Mouse (Mus musculus) spleen, adult 12 weeks (tissue): ENCODE data around the gene Ube2d1.

Experiments used
- DNase-seq: peaks from one replicate; pipeline ENCODE4 v3.0.0; 2022; ENCODE audit warnings: low spot score

The Ube2d1 gene

GRCm38 (mm10) chr10:71222639-71223038, 62.4 kb downstream of the Ube2d1 start:
- DNase-seq, result no peak

DNA sequence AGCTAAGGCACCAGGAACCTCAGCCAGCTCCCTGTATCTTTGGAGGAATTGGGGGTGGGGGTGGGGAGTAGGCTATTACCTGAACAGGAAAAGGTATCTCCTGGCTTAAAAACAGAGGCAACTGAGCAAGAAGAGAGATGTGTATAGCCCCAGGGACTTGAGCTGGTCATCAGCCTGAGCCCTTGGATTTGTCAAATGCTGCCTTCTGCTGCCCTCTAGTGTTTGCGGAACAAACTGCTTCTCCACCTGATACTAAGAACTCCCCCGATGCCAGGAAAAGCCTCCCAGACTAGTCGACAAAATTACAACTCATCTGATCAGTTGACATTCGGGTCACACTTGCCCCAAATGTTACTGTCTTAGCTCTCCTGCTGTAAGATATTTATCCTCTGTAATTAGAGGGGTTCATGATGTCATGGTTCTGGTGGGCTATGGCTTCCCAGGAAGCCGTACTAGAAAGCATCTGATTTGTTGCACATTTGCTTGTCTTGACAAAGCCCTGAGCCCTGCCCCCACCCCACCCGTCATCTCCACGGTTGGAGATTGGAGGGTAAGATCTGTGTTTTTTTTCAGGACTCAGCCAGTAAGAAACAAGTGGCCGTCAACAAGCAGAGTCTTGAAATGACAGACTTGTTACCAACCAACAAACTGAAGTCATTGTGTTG, 66.7 kb downstream of the Ube2d1 start:
- DNase-seq, result peak; percentile 34

DNA sequence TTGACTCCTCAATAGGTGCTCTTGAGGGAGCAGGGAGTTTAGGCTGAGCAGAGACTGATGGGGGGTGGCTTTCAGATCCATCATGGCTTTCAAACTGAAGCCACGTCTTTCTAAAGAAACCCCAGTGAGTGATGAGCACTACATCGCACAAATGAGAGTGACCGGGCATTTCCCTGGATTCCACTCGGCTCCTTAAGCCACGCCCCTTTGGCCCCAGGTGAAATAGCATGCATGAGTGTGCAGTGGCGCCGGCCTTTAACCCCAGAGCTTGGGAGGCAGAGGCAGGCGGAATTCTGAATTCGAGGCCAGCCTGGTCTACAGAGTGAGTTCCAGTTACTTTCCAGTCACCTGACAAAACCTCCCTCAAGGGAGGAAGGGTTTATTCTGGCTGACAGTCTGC, 69.1 kb downstream of the Ube2d1 start:
- no peak for DNase-seq
